Mouse (Mus musculus) heart, adult 2 months (tissue): ENCODE measurements around the gene Anxa2.

Source experiments
- CTCF ChIP-seq: fragments of 200-600 bp; IDR thresholded peaks from 2 replicates; pipeline ENCODE4 v1.8.1; 2022; ENCODE audit warnings: antibody characterized with exemption, mild to moderate bottlenecking, moderate library complexity
- EP300 ChIP-seq: fragments of 200-500 bp; IDR thresholded peaks from 2 replicates; pipeline ENCODE4 v1.6.1; 2011; ENCODE audit warnings: low read depth, low read length, control low read depth; ENCODE audit not compliant: insufficient read depth
- POLR2A ChIP-seq: fragments of 200-500 bp; IDR thresholded peaks from 2 replicates; pipeline ENCODE4 v1.6.1; 2011; ENCODE audit warnings: mild to moderate bottlenecking, low read depth, low read length, control low read depth; ENCODE audit not compliant: insufficient read depth

- TF ChIP-seq CTCF (no peak), POLR2A (no peak), EP300 (no peak)
Measured at GRCm38 (mm10) chr9:69404671-69405070, 48.7 kb upstream of the Anxa2 start.
